Comparison of ENCODE assay signal across 7 mouse cellular contexts in genomic region chr8:120484460-120484859, GRCm38 (mm10).
DNase-seq lines count a peak whose midpoint lies in the region; ATAC-seq lines count a peak whose summit lies in the region.

No protein-coding gene starts in this region.

- H3K4me3 ChIP-seq in neural tube, embryonic 12.5 days: no peak overlapping the region
- H3K4me3 ChIP-seq in forebrain, embryonic 16.5 days (replicated peaks; ENCODE audit: low read length): no peak overlapping the region
- H3K4me3 ChIP-seq in limb, embryonic 10.5 days: no peak overlapping the region

- H3K27me3 ChIP-seq in neural tube, embryonic 12.5 days (replicated peaks): no peaks in the 10 kb centered on the region; the same call in 1 of the 2 replicates
- no peaks in the 10 kb centered on the region for H3K27me3 ChIP-seq in forebrain, embryonic 16.5 days (replicated peaks; ENCODE audit: control insufficient read depth, insufficient read depth, low read length)
- H3K27me3 ChIP-seq in limb, embryonic 10.5 days (ENCODE audit: low read depth, poor library complexity, severe bottlenecking): peaks cover 25% of the 10 kb centered on the region

- H3K4me1 ChIP-seq in neural tube, embryonic 12.5 days: peaks cover 38% of the 10 kb centered on the region
- H3K4me1 ChIP-seq in forebrain, embryonic 16.5 days (replicated peaks; ENCODE audit: control insufficient read depth, insufficient read depth, low read length): peaks cover 39% of the 10 kb centered on the region
- H3K4me1 ChIP-seq in limb, embryonic 10.5 days: peaks cover 81% of the 10 kb centered on the region

- H3K36me3 ChIP-seq in neural tube, embryonic 12.5 days: no peaks in the 10 kb centered on the region
- H3K36me3 ChIP-seq in forebrain, embryonic 16.5 days (ENCODE audit: control insufficient read depth, insufficient read depth): no peaks in the 10 kb centered on the region
- no peaks in the 10 kb centered on the region for H3K36me3 ChIP-seq in limb, embryonic 10.5 days

- ATAC-seq in neural tube, embryonic 12.5 days (ENCODE audit: low FRiP score, low read depth): no peak
- 0 out of 2 replicates have a peak, but pooled peaks have one; percentile 15 for ATAC-seq in forebrain, embryonic 16.5 days

- 35% methylated on average over 6 of the region's 6 CpGs for WGBS in neural tube, embryonic 12.5 days
- 13% methylated on average over 6 of the region's 6 CpGs for WGBS in forebrain, embryonic 16.5 days
- WGBS in limb, embryonic 10.5 days: 72% methylated on average over 6 of the region's 6 CpGs

- no peak for DNase-seq in neural tube, embryonic 10.5 days (ENCODE audit: extremely low spot score, low spot score)
- no peak for DNase-seq in limb, embryonic 10.5 days (ENCODE audit: low spot score)
- DNase-seq in right cerebral cortex, postnatal 25 days: peak; percentile 61
- no peak for DNase-seq in cerebellum, adult 9-10 months
- DNase-seq in adrenal gland, adult (ENCODE audit: inconsistent age in 2 of 2, low spot score in 1 of 2): no peak

- peak overlapping the region; percentile 60 for H3K27ac ChIP-seq in neural tube, embryonic 12.5 days
- H3K27ac ChIP-seq in forebrain, embryonic 16.5 days (ENCODE audit: low read length): peak overlapping the region; percentile 77
- peak overlapping the region; percentile 91 for H3K27ac ChIP-seq in limb, embryonic 10.5 days

- no peaks in the 10 kb centered on the region for H3K9me3 ChIP-seq in neural tube, embryonic 12.5 days
- no peaks in the 10 kb centered on the region for H3K9me3 ChIP-seq in forebrain, embryonic 16.5 days (ENCODE audit: control insufficient read depth, low read length)
- H3K9me3 ChIP-seq in limb, embryonic 10.5 days (replicated peaks): no peaks in the 10 kb centered on the region

- peak overlapping the region; percentile 98 for H3K4me2 ChIP-seq in neural tube, embryonic 12.5 days (replicated peaks)
- no peak overlapping the region for H3K4me2 ChIP-seq in forebrain, embryonic 16.5 days (ENCODE audit: low read length)

- H3K9ac ChIP-seq in neural tube, embryonic 12.5 days: 0 out of 2 replicates have a peak overlapping the region, but pooled peaks have one; percentile 36
- 0 out of 2 replicates have a peak overlapping the region, but pooled peaks have one; percentile 26 for H3K9ac ChIP-seq in forebrain, embryonic 16.5 days (replicated peaks; ENCODE audit: low read depth, low read length)
